Mouse (Mus musculus) kidney, adult 8-10 months (tissue): ENCODE measurements around the gene Ccdc87.
A peak's percentile ranks its signal among the peaks of the same experiment; 100 is the strongest.
"Not testable (repeated sequence)": the region's sequence is repeated elsewhere in the genome, so short reads cannot be mapped to it uniquely, and the experiment has no call there.

Experiments used
- DNase-seq, 2 experiments: peaks; one replicate each; pipeline ENCODE4 v3.0.0; 2022

The Ccdc87 gene

DNA sequence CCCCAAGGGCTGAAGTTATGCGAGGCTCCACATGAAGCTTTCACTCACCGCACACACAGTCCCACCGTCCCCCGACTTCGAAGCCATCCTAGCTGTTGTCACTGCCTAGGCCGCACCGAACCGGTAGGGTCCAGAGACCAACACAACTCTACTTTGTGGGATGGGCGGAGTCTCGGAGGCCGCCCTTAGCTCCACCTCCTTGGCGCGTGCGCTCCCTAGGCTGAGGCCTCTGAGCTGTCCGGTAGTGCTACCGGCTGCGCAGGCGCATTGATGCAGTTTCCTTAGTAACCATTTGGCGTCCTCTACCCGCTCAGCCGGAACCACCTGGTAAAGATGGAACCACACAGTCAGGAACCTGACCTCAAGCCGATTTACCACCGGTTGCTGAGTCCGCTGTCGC lies at the start of gene Ccdc87, which contains the start of gene Ccs:
Gene Ccdc87, plus strand, starts transcription at position 218 of the 400 bp plus-strand sequence.
Gene Ccs, minus strand, starts transcription at position 184 of the 400 bp plus-strand sequence.
- DNase-seq: peak; percentile 98 to 99

DNA sequence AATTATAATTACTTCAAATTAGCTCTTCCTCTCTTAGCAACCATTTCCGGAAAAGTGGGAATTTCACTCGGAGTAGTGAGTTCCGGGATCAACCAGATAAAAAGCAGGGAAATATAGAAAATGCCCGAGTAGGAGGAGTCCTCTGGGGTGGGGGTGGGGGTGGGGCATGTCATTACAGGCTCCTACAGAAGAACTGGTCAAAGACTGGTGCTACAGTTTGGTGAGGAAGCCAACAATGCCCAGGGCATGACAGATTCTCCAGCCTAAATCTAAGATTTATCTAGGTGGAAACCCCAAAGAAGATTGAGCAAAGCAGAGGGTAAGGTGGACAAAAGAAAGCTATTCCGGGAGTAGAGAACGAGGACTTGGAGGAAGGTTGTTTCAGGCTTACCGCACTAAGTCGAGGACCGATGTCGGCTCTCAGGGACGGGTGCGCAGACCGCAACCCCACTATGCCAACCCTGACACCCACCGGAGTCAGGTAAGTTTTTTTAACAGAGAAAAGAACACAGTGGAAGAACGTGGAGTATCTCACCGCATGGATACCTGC lies 45.8 kb upstream of the Ccdc87 start:
- DNase-seq: no peak

DNA sequence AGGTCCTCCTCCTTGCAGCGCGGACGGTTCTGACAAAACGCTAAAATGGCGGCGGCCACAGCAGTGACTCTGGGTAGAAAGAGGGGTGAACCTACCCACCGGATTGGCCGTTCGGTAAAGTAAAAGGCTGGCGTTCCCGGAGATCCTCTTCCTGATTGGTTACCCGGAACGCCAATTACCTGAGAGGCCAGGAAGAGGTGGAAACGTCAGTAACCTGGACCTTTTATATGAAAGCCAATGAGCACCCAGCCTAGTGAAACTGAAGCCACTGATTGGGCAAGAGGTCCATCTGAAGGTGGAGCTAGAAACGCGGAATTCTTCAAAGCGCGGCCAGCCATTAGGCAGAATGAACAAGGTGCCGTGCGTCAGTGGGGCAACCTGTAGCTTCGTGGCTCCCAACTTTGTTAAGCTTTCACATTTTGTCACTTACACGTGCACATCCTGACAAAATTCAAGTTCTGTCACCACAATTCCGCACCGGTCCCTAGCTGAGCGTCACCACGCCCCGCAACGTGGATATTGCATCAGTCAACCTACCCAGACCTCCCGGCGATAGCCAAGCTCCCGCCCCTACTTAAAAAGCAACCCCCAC lies 45.2 kb upstream of the Ccdc87 start, which contains the start of gene Rbm4:
Gene Rbm4, minus strand, starts transcription at position 71 of the 592 bp plus-strand sequence.
- DNase-seq: peak; percentile 99

DNA sequence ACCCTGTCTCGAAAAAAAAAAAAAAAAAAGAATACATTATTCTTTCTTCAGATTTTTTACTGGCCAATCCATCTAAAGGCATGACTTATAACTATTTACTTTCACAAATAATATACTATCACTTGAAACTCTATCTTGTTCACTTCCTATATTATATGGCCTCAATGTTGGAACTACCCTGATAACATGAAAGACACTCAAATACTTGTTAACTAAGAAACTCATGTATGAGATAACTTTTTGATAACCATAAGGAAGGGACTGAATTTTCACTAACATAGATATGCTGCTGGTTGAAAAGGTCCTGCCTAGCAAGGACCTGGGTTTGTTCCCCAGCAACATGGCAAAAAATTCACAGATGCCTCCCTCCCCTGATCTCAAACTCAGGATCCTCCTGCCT lies 43.2 kb upstream of the Ccdc87 start:
- no peak for DNase-seq

DNA sequence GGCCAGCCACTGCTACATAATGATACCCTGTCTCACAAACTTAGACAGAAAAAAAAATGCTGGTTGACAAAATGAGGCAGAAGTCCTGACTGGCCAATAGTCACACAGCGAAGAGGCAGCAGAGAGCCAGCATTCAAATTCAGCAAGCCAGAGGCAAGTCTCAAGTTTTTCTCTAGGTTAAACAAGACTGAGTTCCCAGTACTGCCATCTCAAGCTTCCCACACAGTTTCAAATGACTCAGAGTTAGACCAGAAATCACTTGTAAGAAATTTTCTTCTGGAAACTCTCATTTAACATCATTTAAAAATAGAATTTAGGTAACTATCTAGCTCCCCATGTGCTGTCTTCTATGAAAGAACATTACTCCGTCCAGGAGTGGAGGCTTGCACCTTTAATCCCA lies 41.3 kb upstream of the Ccdc87 start:
- DNase-seq: no peak

DNA sequence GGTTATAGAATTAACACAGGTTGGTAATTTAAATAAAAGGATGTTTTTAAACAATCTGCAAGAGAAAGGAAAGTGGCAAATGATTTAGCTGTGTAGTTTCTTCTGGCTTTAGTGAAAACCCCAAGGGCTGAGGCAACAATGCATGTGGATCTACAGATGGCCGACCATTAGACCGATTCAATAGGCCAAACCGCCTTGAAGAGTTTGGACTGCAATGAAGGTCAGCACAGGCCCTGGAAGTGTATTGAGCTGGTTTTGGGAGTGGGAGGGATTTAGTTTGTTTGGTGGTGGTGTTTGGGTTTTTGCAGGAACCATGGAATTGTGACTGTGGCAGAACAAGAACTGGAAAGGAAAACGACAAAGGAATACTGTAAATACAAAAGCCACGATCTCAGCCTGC lies 40.1 kb upstream of the Ccdc87 start:
- no peak for DNase-seq

DNA sequence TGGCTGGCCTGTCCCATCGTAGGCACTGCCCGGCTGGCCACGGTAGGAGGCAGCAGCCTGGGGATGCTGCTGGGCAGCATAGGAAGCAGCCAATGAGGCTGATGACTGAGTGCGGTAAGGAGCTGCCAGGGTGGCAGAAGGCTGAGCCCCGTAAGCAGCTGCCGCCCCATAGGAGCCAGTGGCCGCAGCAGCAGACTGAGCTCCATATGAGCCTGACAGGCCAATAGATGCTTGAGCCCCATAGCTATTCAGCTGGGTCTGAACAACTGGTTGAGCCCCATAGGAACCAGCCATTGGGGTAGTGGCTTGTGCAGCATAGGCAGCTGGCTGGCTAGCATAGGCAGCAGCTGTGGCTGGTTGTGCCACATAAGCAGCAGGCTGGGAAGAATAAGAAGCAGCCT lies 36.5 kb upstream of the Ccdc87 start:
- DNase-seq: no peak

DNA sequence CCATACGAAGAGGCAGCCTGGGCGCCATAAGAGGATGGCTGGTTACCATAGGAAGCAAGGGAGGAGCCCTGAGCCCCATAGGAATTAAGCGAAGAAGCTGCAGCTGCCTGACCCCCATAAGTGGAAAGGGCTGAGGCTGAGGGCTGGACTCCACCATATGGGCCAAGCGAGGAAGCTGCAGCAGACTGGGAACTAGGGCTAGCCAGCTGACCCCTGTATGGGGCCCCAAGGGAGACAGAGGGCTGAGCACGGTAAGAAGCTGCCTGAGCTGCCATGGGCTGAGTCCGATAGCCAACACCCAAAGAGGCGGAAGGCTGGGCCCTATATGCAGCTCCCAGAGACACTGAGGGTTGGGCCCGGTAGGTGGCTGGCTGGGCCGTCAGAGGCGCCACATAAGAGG lies 35.9 kb upstream of the Ccdc87 start:
- no peak for DNase-seq

DNA sequence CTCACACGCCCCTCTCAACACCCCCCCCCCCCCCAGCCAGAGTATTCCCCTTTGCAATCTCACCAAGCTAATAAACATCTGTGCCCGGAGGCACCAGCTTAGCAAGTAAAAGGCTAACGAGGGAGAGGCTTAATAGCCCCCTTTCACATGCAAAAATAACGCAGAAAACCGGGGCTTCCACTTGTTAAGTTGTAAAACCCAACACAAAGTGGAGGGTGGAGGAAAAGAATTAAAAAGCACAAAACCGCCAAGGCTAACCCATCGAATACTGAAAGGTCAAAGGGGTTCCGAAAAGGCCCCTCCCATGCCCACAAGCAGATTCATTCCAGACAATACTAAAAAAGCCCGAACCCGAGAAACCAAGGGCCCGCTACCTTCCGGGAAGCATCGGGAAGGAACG lies 28.9 kb upstream of the Ccdc87 start:
- DNase-seq: no peak

DNA sequence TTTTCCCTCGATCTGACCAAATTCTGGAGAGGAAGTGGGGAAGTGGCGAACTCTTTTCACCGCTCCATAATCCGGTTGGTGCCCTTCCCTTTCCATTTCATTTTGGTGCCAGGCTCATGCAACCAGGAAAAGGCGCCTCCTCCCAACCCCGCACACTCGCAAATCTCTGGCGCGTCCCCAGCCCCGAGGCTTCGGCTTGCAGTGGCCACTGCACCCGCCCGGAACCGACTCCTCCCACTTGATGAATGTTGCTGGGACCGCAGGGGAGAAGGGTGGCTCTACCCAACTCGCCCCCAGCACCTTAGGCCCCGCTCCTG lies 28.5 kb upstream of the Ccdc87 start:
- DNase-seq: no peak

DNA sequence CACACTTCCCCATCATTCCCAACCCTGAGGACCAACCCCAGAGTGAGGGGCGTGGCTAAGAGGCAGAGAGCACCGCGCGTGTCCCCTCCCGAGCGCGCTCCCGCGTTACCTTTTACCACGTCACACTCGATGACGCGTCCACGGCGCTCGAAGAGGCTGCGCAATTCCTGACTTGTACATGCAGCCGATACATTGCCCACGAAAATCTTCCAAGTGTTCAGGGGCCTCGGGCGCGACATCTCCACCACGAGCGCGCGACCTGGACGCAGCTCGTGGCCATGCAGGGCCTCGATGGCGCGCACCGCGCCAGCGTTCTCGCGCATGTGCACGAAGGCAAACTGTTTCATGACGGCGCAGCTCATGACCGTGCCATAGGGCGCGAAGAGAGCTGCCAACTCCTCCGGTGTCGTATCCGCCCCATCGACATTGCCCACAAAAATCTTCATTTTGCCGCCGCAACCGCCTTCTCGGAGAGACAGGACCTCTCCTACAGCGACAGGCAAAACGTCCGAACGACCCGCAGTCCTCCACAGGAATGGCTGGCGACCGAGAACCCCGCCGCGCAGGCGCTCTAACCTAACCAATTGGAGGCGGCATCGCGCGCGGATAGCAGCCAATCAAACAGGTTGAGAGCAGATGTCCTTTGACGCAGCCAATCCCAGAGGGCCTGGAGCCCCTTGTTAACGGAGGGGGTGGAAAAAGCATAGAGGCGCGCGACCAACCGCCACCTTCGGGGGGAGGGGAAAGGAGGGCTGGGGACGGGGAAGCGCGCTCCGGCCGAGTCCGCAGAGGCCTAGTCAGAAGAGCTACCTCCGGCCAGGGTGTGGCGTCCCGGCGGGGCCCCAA lies 27.9 kb upstream of the Ccdc87 start, which contains the start of the genes Gm21992 and Rbm14:
Gene Gm21992, minus strand, starts transcription at position 550 of the 846 bp plus-strand sequence.
Gene Rbm14, minus strand, starts transcription at position 572 of the 846 bp plus-strand sequence.
- DNase-seq: peak; percentile 99

DNA sequence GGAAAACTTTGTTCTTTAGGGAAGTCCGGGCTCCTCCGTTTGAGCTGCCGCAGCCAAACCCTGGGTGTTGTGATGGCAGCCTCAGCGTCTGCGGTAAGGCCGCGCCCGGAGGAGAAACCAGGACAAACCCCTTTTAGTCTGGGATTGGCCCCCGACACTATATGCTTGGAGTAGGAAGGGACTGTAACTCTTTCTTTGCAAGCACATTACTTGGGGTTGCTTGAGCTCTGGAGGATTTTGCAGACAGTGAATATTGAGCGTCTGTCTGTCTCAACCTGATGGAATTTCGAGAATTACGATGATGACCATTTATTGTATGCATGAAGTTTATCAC lies 27.3 kb upstream of the Ccdc87 start:
- DNase-seq: no peak

DNA sequence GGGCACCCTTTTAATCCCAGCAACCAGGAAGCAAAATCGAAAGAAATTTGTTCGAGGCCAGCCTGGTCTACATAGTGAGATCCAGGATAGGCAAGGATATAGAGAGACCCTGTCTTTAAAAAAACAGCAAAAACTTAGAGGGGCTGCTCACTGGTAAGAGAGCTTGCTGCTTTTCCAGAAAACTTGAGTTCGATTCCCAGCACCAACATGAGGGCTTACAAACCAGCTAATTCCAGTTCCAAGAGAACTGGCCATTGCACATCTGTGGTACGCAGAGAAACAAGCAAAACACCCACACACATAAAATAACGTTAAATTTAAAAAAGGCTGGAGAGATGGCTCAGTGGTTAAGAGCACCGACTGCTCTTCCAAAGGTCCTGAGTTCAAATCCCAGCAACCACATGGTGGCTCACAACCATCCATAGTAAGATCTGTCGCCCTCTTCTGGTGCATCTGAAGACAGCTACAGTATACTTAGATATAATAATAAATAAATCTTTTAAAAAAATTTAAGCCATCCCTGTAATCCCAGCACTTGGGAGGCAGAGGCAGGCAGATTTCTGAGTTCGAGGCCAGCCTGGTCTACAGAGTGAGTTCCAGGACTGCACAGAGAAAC lies 26.7 kb upstream of the Ccdc87 start:
- not testable (repeated sequence) for DNase-seq

DNA sequence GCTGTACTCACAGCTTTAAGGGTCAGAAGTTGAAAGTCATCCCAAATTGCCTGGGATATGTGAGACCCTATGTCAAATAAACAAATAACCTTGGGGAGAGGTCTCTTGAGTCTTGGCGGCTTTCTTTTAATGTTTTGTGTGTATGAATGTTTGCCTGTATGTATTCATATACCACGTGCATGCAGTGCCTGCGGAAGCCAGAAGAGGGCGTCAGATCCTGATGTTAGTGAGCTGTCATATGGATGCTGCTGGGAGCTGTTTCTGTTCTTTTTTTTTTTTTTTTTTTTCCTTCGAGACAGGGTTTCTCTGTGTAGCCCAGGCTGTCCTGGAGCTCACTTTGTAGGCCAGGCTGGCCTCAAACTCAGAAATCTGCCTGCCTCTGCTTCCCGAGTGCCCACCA lies 26.2 kb upstream of the Ccdc87 start:
- peak in 1 of 2 experiments; percentile 55 for DNase-seq

DNA sequence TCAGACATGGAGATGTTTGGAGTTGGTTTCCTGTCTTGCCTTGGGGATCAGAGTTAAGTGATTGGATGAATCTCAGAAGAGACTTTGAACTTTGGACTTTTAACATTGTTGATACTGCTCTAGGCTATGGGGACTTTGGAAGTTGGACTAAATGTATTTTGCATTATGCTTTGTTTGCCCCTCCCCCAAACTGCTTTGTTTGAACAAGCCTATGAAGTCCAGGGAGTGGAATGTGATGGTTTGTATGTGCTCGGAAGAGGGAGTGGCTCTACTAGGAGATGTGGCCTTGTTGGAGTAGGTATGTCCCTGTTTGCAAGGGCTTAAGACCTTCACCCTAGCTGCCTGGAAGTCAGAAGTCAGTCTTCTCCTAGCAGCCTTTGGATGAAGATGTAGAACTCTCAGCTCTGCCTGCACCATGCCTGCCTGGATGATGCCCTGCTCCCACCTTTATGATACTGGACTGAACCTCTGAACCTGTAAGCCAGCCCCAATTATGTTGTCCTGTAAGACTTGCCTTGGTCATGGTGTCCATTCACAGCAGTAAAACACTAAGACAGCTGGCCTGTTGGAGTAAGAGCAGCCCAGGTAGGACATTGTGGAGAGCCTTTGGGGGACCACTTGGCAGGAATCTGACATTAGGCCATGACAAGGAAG lies 21.9 kb upstream of the Ccdc87 start:
- DNase-seq: peak in 1 of 2 experiments; percentile 55

DNA sequence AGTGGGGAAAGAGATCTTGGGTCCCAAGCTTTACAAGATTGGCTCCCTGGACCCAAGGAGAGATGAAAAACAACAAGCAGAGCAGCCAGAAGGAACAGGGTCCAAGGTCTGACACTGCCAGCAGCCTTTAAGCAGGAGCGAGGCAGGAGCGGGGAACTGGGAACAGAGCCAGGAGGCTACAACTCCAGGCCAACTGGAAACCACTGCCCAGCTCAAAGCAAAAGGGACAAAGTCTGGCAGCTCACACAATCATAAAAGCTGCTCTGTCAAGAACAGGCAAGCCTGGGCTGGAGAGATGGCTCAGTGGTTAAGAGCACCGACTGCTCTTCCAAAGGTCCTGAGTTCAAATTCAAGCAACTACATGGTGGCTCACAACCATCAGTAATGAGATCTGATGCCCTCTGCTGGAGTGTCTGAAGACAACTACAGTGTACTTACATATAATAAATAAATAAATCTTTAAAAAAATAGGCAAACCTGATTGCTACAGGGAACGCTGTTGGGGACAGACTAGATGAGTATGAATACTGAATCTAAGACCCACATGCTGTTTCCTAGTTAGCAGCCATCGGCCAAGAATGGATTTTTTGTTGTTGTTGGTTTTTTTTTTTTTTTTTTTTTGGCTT lies 18.4 kb upstream of the Ccdc87 start:
- peak; percentile 96 for DNase-seq

DNA sequence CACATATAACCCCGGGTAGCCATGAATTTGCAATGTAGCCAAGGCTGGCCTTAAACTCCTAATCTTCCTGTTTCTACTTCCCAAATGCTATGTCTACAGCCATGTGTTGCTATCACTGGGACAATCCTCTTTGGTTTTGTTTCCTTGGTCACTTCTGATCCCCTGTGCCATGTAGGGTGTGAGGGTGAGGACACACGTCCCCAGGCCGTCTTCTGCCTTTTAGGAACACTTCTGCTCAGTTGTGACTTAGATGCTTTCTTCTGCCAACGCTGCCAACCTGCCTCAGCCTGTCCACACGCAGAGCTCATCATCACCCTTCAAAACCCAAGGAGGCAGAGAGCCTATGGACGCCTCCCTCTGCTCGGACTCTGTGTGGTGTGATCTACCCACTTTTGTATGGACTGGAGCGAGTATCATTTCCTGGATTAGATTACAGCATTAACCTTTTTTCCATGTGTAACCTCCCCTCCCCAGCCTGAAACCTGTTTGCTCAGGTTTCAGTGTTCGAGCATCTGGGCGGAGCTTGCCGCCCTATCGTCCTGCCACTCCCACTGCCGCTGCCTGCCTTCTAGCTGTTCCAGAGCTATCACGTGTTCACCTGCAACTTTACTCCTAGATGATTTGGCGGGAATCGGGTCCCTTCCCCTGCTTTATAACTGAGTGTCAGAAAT lies 10.6 kb upstream of the Ccdc87 start:
- peak; percentile 61 to 73 for DNase-seq

DNA sequence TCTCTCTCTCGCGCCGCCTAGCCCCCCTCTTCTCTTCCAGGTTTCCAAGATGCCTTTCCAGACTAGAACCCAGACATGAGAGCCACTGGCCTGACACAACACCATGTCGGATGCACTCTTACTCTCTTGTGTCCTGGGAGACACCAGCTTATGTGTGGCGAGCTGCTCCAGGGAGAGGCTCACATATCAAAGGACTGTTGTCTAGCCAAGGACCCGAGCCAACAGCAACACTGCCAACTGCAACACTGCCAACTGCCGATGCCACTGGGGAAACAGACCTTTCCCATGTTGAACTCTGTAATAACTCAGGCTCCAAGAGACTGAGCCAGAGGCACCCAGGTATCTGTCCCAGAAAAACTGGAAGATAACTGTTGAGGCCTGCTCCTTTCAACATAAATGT lies 10.0 kb upstream of the Ccdc87 start:
- DNase-seq: peak; percentile 68 to 72

DNA sequence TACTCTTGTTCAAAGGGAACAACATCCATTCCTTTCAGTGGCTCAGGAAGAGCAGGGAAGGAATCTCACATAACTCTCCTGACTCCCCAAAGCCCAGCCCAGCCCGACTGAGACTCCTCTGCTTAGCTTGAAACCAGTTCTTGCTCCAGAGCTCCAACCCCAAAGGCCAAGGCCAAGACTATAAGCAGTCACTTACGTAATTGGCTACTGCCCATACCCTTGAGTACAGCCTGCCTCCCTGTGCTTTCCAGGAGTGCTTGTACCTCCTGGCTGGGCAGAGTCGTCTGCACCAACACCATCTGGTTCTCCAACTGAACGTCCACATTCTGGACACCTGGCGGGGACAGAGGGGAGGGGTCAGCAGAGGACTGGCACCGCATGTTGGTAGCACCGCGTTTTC lies 5.2 kb upstream of the Ccdc87 start:
- no peak for DNase-seq

DNA sequence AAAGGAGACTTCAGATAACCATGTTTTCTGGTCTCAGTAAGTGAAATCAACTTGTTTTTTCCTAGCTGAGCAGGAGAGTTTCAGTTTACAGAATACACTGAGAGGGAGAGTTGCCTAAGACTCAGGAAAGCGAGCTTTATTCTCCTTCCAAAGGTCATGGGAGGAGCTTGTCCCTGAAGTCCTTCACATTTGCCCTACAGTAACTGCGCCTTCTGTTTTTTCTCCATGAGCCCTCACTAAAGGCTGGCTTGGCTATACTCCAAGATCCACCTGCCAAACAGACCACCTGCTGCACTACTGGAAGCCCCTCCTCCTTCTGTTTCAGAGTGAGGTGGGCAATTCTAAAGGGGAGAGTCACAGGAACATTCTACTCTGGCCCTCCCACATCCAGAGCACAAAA lies 3.1 kb upstream of the Ccdc87 start:
- DNase-seq: peak; percentile 39 to 72

DNA sequence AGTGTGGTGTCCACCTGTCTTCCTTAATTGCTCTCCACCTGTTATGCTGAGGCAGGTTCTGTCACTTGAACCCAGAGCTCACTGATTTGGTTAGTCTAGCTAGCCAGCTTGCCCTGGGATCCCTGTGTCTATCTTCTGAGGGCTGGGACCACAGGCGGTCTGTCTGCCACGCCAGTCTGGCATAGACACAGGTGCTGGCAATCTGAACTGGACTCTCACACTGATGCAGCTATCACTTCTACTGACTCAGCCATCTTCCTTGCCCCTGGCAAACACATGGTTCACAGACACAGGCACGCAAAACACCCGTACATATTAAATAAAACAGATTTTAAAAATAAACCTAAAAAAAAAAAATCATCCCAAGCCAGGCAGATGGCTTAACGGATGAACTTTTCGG lies 2.1 kb upstream of the Ccdc87 start:
- no peak for DNase-seq

DNA sequence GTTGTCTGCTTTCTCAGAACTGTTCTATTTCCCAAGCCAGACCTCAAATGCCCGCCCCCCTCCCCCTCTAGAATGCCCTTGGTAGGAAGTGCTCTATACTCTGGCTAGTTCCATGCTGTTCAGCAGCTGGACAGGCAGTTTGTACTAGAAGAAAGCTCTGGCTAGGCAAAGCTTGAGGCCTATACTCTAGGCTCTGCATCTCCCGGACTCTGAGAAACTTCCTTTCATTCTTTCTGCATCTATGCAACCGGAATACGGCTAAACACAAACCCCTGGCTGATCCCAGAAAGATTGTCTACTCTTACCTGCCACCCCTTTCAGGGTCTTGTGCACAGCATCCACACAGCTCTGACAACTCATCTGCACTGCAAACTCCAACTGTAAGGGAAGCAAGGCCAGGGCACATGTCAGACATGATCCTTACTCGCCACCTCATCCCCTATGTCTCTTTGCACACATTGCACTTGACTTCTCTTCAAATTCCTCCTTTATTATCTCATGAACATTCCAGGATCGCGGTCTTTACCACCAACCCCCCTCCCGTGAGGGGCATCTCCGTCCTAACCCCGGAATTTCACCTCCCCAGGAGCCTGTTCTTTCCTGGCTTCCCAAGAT lies 533 bp upstream of the Ccdc87 start:
- no peak for DNase-seq
